Mouse (Mus musculus) cerebellum, adult 9-11 months (tissue): ENCODE results near the gene Dock1.

ENCODE experiments used
- DNase-seq: peaks from one replicate; pipeline ENCODE4 v3.0.0; 2022

Dock1 gene

DNA sequence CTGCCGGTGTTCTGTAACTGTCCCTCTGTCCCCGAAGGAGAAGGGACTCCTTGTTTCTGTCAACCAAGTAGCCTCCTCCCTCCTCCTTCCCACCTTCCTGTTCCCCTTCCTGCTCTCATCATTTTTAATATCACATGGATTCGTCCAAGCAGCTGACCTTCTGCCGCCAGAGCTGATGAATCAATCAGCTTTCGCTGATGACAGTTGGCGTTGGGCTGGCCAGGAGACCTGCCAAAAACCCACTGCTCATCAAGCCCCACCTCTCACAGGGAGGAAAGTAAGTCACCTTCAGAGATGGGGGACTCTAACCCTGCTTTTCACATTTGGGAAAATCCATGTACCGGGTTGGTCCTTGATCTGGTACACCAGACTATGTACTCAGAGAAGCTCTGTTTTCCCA lies 87.2 kb downstream of the Dock1 start:
- DNase-seq, result no peak

- no peak for DNase-seq
These were observed 91.3 kb downstream of the Dock1 start for GRCm38 (mm10) chr7:134761799-134762198.

DNA sequence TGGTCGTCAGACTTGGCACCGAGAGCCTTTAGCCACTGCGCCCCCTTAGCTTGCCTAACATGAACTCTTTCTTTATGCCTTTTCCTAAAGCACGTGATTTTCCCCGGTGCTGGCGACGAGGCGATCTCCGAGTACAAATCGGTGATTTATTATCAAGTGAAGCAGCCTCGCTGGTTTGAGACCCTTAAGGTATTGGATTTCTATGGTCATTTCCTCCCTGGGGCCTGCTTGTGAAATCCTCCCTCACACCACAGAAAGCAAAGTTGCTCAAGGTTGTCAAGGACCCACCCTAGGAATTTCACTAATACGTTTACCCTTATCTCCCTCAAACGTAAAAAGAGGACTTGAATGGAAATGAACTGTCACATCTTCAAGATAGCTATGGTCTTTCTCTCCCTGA lies 94.7 kb downstream of the Dock1 start:
- no peak for DNase-seq

- DNase-seq, result no peak
These were observed 100.9 kb downstream of the Dock1 start for GRCm38 (mm10) chr7:134771314-134771713.

- no peak for DNase-seq
These were observed 101.9 kb downstream of the Dock1 start for GRCm38 (mm10) chr7:134772363-134772762.

DNA sequence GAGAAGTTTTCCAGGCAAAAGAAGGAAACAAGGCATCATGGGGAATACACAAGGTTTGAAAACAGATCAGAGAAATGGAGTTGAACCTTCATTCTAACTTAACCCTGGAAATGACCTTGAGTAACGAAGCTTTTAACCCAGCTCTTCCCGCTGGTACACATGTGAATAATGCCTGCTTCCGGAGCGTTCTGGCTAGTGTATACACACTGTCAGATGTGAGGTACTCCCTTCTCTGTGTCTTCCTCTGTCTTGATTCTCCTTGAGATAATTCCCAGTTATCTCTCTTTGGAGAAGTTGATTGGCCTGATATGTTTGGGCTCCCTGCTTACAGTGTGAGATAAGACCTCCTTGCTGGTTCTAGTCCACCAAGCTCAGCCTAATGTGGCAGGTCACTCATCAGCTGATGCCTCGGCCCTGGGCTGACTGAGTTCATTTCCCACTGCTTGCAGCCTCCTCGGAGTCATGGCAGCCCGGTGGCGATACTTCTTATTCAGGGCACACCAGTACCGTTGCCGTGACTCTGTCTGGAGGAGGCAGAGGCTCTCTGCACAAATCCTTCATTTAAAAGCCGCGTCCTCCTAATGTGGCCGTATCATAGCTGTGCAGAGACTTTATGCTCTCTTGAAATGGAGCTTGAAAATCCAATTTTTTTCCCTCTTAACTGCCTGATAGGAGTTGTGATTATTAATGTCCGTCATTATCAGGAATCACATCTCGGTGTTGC lies 102.6 kb downstream of the Dock1 start:
- no peak for DNase-seq

- DNase-seq, result no peak
These were observed 103.4 kb downstream of the Dock1 start for GRCm38 (mm10) chr7:134773761-134774415.

DNA sequence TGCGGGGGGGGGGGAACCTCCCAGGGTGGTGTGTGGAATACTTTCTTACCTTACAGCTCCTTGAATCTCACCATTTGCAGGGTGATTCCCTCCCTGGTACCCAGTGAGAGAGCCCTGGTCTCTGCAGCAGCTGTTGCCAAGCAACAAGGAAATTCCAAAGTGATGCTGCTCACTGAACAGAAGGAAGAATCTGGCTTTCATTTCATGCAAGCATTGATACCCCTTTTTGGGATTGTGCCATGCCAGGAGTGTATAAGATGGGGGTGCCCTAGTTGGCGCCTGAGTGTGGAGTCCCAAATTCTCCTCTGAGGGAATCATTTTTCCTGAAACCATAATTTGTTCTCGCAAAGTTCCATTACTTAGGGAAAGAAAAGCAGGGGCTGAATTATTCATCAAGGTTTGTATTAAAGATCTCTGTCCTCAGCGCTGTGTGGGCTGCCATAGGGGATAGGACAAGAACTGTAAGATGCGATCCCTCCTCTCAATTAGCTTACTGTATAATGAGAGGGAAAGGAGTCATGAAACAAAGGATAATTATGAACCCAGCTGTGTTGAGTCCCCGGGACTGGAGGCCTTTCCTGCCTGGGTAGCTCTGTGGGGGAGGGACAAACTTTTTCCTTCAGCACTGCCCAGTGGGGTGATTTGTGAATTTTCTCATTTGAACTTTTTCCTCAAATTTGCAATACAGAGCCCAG lies 104.2 kb downstream of the Dock1 start:
- DNase-seq, result no peak

- no peak for DNase-seq
These were observed 105.2 kb downstream of the Dock1 start for GRCm38 (mm10) chr7:134775671-134776070.

DNA sequence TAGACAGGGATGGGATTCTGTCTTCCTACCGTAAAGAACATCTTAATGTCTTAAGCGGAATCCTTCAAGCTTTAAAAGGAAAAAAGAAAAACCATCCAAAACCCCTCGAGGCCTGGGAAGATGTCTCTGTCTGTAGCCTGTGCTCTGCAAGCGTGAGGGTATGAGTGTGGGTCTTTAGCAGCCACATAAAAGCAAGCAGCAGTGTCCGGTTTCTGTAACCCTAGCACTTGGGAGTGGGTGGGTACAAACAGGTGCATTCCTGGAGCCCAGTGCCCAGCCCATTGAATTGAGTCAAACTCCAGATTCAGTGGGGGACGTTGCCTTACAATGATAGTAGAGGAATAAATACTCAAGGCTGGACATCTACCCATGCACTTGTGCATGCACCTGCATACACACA lies 105.9 kb downstream of the Dock1 start:
- no peak for DNase-seq

GRCm38 (mm10) chr7:134779761-134780160 lies 109.3 kb downstream of the Dock1 start:
- no peak for DNase-seq

GRCm38 (mm10) chr7:134787110-134787509 lies 116.7 kb downstream of the Dock1 start:
- no peak for DNase-seq

DNA sequence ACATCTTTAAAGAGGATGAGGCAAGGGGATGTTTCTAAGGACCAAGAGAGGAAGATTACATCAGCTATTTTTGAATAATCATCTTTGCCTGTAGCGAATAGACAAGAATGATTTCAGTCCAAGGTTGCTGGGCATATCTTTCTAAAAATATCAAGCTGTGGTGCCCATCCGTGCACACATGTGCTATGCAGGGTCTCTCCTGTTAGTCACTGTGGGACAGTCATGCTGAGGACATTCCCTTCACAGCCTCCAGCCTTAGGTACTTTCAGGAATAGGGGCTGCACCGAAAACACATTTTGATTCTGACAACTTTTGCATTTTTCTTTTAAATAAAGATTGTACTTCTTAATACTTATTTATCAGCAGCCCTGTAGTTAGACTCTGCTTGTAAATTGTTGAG lies 124.4 kb downstream of the Dock1 start:
- no peak for DNase-seq

GRCm38 (mm10) chr7:134800079-134800478 lies 129.6 kb downstream of the Dock1 start:
- DNase-seq, result no peak

DNA sequence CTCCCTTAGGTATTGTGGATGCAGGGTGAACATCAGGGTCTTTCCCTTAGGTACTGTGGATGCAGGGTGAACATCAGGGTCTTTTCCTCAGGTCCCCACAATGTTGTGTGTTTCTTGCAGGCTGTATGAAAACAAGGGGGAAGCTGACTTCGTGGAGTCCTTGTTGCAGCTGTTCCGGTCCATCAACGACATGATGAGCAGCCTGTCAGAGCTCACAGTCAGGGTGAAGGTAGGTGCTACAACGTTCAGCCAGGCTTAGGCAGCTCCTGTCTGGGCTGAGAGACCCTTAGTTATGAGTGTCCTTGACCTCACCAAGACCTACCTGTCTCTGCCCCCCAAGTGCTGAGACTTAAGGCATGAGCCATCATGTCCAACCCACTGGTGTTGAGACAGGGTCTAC lies 134.0 kb downstream of the Dock1 start:
- no peak for DNase-seq

DNA sequence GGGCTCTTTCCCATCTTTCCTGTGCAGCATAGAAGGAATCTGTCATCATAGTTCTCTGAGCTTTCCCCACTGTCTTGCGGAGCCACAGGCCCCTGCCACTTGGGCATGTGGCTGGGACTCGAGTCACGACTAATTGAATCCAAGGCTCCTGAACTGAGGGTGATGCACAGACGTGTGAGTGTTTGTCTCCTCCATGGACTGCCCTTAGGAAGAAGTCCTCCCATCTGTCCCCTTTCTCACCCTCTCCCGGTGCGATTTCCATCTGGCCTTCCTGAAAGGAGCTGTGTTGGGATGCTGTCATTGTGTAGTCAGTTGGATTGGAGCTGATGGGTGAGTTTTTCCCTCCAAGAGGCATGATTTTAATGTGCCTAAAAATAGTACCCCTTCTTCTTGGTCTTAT lies 136.3 kb downstream of the Dock1 start:
- peak; percentile 4 for DNase-seq

- DNase-seq, result no peak
These were observed 138.0 kb downstream of the Dock1 start for GRCm38 (mm10) chr7:134808406-134808805.

GRCm38 (mm10) chr7:134809241-134809975 lies 139.0 kb downstream of the Dock1 start:
- peak; percentile 24 for DNase-seq

DNA sequence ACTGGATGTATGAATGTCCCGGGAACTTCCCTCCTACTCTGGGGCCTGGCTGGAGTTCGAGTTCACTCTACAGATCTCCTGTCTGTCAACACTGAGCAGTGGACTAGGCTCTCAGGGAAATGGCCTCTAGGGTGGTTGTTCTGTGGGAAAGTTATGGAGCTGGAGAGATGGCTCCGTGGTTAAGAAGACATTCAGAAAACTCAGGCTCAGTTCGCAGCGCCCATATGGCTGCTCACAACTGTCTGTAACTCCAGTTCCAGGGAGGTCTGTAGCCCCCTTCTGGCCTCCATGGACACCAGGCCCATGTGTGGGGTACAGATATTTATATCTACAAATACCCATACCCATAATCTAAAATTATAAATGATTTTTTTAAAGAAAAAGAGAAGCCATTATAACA lies 148.0 kb downstream of the Dock1 start:
- DNase-seq, result no peak

- peak; percentile 3 for DNase-seq
These were observed 150.8 kb downstream of the Dock1 start for GRCm38 (mm10) chr7:134821264-134821663.

- DNase-seq, result no peak
These were observed 151.6 kb downstream of the Dock1 start for GRCm38 (mm10) chr7:134822006-134822405.

DNA sequence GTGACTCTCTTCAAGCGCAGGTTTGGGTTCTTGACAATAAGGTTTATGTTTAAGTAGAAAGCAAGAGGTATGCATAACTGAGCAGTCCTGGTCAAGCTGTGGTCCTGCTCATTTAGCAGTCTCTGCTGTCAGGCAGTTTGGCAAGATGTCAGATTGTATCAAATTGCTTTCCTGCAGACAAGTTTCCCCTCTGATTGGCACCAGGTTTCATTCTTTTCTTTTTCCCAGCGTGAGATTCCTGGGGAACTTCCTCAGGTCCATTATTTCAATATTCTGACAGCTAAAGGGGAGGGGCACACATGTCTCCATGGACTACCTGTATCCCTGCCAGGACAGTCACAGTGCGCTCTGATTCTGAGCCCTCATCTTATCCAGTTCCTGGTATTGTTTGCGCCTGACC lies 153.4 kb downstream of the Dock1 start:
- DNase-seq, result no peak

- no peak for DNase-seq
These were observed 169.6 kb downstream of the Dock1 start for GRCm38 (mm10) chr7:134840066-134840465.
